Mouse (Mus musculus): ENCODE measurements around the gene Abcc8. TPM values are rescaled to one million over a fixed set of nuclear protein-coding genes. Genes with fewer than 3 reads are reported as not detected.

The Abcc8 gene
- polyA plus RNA-seq, 1 experiment from 2014 or later: 0.74 TPM

DNA sequence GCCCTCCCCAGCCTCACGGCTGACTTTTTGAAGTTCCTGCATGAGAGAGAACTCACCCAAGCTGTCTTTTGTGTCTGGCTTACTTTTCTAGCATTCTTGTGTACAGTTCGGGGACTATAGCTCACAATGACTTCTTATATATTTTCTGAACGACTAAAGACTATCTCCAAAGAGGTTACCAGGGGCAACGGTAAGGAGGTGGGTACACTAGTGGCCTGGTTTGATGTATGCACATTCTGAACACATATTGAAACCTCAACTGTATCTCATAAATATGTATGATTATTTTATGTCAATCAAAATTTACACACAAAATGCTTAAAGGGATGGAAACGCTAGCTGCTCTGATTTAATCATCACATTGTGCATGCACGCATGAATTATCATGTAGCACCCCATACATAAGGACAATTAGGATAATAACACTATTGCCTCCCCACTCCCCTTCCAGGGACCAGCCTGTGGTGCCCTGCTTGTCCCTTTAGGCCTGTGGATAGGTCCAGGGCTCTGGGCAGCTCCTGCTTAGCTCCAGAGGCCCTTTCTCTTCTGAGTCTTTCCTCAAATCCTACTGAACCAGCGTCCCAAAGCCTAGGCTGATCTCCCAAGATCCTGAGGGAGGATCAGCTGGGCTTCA lies 33.0 kb downstream of the Abcc8 start:
- H3K4me1 ChIP-seq: no peaks in the 10 kb centered on the region

DNA sequence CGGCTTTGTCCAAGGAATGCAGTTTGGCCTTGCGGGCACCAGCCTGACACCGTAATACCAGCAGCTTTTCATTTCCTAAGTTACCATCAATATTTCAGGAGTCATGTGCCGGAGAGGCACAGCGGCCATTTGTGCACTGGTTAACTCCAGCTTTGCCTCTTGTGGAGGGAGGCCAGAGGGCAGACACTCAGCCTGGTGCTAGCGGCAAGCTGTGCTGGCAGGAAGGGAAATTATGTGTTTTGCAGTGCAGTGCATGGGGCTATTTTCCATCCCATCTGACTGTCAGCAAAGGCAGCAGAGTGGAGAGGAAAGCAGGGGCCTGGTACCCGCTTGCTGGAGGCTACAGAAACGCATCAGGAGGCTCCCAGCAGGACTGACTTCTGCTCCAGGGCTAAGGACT lies 35.8 kb downstream of the Abcc8 start:
- H3K27ac ChIP-seq (replicated peaks): no peak overlapping the region
- H3K4me1 ChIP-seq: no peaks in the 10 kb centered on the region
- WGBS: 82% methylated on average over 8 of the region's 8 CpGs
- DNase-seq (ENCODE audit: low spot score): no peak
- no peaks in the 10 kb centered on the region for H3K27me3 ChIP-seq (ENCODE audit: low read depth, poor library complexity, severe bottlenecking)
- H3K9me3 ChIP-seq (replicated peaks): no peaks in the 10 kb centered on the region
- no peaks in the 10 kb centered on the region for H3K36me3 ChIP-seq
- no peak overlapping the region for H3K4me3 ChIP-seq

More for the DNA sequence above, 33.0 kb downstream of the Abcc8 start:
- H3K27ac ChIP-seq (replicated peaks): no peak overlapping the region
- 91% methylated on average over 7 of the region's 7 CpGs for WGBS
- H3K27me3 ChIP-seq (ENCODE audit: low read depth, poor library complexity, severe bottlenecking): no peaks in the 10 kb centered on the region
- no peak overlapping the region for H3K4me3 ChIP-seq
- DNase-seq (ENCODE audit: low spot score): no peak
- H3K36me3 ChIP-seq: no peaks in the 10 kb centered on the region
- no peaks in the 10 kb centered on the region for H3K9me3 ChIP-seq (replicated peaks)

DNA sequence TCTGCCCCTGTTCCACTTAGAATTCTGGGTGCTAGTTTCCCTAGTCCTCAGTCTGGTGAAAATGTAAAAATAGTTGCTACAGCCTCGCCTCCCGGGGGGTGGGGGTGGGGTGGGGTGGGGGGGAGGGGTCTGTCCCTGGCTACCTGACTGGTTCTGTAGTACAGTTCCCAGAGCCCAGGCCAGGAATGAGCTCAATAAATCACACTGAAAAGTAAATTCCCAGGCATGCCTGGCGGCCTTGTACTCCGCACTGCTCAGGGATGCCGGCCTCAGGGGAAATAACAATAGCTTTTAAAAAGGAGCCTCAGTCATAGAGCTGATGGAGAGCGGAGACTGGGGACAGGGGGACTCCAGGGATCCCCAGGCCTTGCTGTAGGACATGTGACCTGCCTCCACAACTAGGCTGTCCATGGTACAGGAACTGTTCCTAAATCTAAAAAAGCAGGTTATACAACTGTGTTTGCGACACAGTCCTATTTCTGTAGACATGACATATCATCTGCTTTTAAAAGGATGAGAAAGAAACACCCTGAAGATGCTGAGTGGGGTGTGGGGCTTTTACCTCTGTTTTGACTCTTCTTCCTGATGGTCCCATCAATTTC lies 41.4 kb downstream of the Abcc8 start:
- H3K27ac ChIP-seq (replicated peaks): 0 out of 2 replicates have a peak overlapping the region, but pooled peaks have one; percentile 28
- DNase-seq (ENCODE audit: low spot score): no peak
- H3K4me3 ChIP-seq: no peak overlapping the region
- H3K27me3 ChIP-seq (ENCODE audit: low read depth, poor library complexity, severe bottlenecking): peaks cover 14% of the 10 kb centered on the region
- no peaks in the 10 kb centered on the region for H3K9me3 ChIP-seq (replicated peaks)
- 51% methylated on average over 7 of the region's 7 CpGs for WGBS
- peaks cover 20% of the 10 kb centered on the region for H3K4me1 ChIP-seq
- H3K36me3 ChIP-seq: no peaks in the 10 kb centered on the region

DNA sequence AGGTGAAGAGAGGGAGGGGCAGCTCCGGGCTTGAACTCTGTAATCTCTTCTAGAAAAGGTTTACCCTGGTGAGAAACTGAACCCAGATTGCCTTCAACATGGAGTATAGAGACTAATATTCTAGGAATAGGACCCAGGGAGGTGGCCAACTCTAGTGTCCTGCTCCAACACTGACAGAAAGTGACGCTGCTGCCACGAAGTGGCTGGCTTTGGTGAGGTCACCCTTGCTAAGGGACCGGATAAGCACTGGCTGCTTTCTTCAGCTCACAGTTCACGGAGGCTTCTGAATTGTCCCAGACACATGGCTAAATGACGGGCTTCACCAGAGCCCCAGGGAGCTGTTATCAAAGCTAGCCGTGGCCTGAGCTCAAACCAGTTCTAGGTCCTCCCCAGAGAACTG lies 46.0 kb downstream of the Abcc8 start:
- Histone ChIP-seq H3K4me1 (peaks cover 38% of the 10 kb centered on the region), H3K27me3 (ENCODE audit: low read depth, poor library complexity, severe bottlenecking) (peaks cover 30% of the 10 kb centered on the region), H3K36me3 (no peaks in the 10 kb centered on the region), H3K27ac (replicated peaks) (no peak overlapping the region), H3K9me3 (replicated peaks) (no peaks in the 10 kb centered on the region), H3K4me3 (no peak overlapping the region)
- DNase-seq (ENCODE audit: low spot score): no peak
- WGBS: 34% methylated on average over 7 of the region's 7 CpGs

DNA sequence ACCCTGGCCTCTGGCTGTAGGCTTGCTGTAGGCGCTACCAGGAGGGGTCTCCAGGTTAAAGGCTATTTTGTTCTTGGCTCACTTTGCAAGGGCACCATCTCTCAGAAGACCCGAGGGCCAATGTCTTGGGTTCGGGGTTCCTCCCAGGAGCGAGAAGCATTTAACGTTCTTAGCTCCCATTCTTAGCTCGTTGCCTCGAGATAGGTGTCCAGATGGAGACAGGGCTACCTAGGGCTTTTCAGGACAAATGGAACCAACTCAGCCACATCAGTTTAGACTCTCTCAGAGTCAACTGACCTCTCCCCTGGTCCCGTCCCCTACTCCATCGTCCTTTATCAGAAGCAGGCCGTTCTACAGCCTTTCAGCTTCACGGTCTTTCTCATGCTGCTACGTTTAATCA lies 47.6 kb downstream of the Abcc8 start:
- Histone ChIP-seq H3K9me3 (replicated peaks) (no peaks in the 10 kb centered on the region), H3K27me3 (ENCODE audit: low read depth, poor library complexity, severe bottlenecking) (peaks cover 30% of the 10 kb centered on the region), H3K4me3 (no peak overlapping the region), H3K4me1 (peaks cover 30% of the 10 kb centered on the region), H3K27ac (replicated peaks) (peak overlapping the region; percentile 33; the same call in 1 of the 2 replicates), H3K36me3 (no peaks in the 10 kb centered on the region)
- 92% methylated on average over 12 of the region's 12 CpGs for WGBS
- DNase-seq (ENCODE audit: low spot score): no peak

DNA sequence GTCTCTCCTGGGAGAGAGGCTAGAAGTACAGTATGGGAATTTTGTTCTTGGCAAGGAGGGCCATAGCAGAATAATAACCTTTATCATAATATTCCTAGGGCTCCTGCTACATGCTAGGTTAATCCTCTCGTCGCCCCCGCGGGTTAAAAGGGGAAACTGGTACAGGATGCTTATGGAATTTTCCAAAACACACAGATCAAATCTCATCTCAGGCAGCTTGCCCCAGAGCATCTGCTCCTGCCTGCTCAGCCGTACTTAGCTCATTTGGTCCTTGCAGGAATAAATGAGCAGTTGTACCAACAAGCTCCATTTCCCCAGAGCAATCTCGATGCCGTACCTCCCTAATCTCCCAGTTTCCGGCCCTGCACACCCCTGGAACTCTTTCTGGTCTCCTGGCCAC lies 48.0 kb downstream of the Abcc8 start:
- Histone ChIP-seq H3K27me3 (ENCODE audit: low read depth, poor library complexity, severe bottlenecking) (peaks cover 32% of the 10 kb centered on the region), H3K9me3 (replicated peaks) (no peaks in the 10 kb centered on the region), H3K4me3 (no peak overlapping the region), H3K27ac (replicated peaks) (peak overlapping the region; percentile 33; the same call in 1 of the 2 replicates), H3K36me3 (no peaks in the 10 kb centered on the region), H3K4me1 (peaks cover 30% of the 10 kb centered on the region)
- 74% methylated on average over 8 of the region's 8 CpGs for WGBS
- DNase-seq (ENCODE audit: low spot score): no peak

DNA sequence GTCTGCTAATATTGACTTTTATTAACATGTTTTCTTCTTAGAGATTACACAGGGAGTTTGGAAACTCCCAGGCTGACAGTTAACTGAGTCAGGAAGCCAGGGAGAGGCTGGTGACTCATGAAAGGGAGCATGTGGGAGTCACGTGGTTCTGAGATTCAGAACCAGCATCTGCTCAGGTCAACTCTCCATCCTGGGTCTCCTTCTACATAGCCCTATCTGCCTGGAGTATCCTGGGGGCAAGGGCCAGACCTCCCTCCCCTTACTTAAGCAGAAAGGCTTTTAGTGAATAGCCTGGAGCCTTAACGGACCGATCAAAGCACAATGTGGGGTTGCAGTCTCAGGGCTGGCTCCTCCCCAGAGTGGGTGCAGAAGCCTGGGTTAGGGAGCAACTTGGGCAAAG lies 48.6 kb downstream of the Abcc8 start:
- 28% methylated on average over 3 of the region's 3 CpGs for WGBS
- Histone ChIP-seq H3K4me1 (peaks cover 30% of the 10 kb centered on the region), H3K27ac (replicated peaks) (no peak overlapping the region), H3K4me3 (no peak overlapping the region), H3K9me3 (replicated peaks) (no peaks in the 10 kb centered on the region), H3K36me3 (no peaks in the 10 kb centered on the region), H3K27me3 (ENCODE audit: low read depth, poor library complexity, severe bottlenecking) (peaks cover 34% of the 10 kb centered on the region)
- no peak for DNase-seq (ENCODE audit: low spot score)

DNA sequence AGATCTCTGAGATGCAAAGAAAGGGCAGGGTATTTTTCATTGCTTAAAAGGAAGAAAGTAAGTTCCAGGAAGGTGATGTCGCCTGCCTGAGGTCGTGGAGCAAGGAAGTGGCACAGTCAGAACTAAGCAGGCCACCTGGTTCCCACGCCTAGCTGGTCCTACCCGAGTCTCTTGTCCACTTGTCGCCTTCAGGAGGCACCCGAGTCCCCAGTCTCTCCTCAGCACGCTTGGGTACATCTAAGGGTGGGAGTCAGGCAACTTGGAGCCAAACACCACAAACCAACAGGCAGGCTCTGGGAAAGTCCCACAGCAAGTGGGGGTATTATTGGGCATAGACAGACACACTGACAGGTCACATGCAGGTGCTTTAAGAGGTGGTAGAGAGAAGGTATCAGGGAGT lies 49.1 kb downstream of the Abcc8 start:
- Histone ChIP-seq H3K36me3 (no peaks in the 10 kb centered on the region), H3K27me3 (ENCODE audit: low read depth, poor library complexity, severe bottlenecking) (peaks cover 34% of the 10 kb centered on the region), H3K4me1 (peaks cover 30% of the 10 kb centered on the region), H3K9me3 (replicated peaks) (no peaks in the 10 kb centered on the region), H3K4me3 (no peak overlapping the region), H3K27ac (replicated peaks) (no peak overlapping the region)
- DNase-seq (ENCODE audit: low spot score): no peak
- WGBS: 74% methylated on average over 7 of the region's 7 CpGs

DNA sequence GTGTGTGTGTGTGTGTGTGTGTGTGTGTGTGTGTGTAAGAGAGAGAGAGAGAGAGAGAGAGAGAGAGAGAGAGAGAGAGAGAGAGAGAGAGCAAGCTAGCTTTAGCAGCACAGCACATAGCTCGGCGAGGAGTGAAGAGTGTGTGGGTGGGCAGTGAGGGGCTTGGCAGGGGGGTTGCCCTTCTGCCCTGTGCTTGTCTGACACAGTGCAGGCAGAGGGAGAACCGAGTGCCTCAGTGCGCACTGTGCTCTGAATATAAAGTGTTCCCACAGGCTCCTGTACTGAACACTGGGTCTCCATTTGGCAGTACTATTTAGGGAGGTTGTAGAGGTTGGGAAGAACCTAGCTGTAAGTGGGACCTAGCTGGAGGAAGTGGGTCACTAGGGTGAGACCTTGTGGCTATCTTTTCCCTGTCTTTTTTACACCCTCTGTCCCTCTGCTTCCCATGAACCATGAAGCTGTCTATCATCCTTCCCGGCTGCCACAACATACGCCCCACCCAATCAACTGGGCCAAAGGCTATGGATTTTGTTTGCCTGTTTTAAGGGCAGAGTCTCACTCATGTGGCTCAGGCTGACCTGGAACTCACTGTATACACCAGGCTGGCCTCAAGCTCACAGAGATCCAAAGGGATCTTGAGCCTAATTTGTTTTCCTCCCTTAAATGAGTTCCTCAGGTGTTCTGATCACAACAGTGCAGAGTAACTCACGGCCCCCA lies 50.2 kb downstream of the Abcc8 start:
- DNase-seq (ENCODE audit: low spot score): no peak
- WGBS: 55% methylated on average over 7 of the region's 7 CpGs
- H3K27ac ChIP-seq (replicated peaks): no peak overlapping the region
- H3K27me3 ChIP-seq (ENCODE audit: low read depth, poor library complexity, severe bottlenecking): peaks cover 31% of the 10 kb centered on the region
- no peaks in the 10 kb centered on the region for H3K9me3 ChIP-seq (replicated peaks)
- H3K36me3 ChIP-seq: no peaks in the 10 kb centered on the region
- H3K4me3 ChIP-seq: no peak overlapping the region
- H3K4me1 ChIP-seq: peaks cover 28% of the 10 kb centered on the region

DNA sequence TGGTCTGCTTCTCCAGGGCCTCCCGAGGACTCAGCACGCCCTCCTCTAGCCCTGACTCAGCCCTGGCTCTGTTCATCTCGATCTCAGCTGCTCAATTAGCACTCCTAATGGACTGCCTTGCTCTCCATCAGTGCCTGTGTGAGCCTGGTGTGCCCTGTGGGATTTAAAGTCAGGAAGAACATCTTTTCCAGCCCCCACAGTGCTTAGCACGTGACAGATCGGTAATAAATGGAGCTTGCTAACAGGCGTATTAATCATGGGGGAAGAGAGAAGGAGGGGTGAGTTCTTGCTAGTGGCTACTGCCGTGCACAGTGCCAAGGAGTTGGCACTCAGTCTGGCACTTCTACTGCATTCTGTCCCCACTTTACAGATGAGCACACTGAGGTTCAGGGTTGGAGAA lies 51.6 kb downstream of the Abcc8 start:
- Histone ChIP-seq H3K36me3 (no peaks in the 10 kb centered on the region), H3K27me3 (ENCODE audit: low read depth, poor library complexity, severe bottlenecking) (peaks cover 18% of the 10 kb centered on the region), H3K4me1 (peaks cover 18% of the 10 kb centered on the region), H3K27ac (replicated peaks) (no peak overlapping the region), H3K4me3 (no peak overlapping the region), H3K9me3 (replicated peaks) (no peaks in the 10 kb centered on the region)
- DNase-seq (ENCODE audit: low spot score): no peak
- 80% methylated on average over 7 of the region's 7 CpGs for WGBS

DNA sequence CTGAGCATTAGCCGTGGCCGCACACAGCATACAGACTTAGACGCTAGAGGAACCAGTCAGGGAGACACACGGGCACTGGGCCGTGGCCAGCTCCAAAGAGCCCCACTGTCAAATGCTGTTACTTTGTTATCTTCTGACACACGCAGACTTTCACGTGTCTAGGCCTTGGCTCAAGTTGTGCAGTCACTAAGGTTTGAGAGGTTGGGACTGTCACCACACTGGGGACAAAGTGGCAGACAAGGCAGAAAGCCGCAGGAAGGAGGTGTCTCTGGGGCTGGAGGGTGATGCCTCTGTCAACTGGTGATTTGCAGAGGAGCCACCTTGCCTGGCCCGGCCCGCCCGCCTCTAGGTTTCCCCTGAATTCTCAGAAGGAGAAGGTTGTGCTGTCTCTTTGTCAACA lies 54.5 kb downstream of the Abcc8 start:
- H3K36me3 ChIP-seq: no peaks in the 10 kb centered on the region
- H3K27me3 ChIP-seq (ENCODE audit: low read depth, poor library complexity, severe bottlenecking): peaks cover 7% of the 10 kb centered on the region; the same call in 1 of the 2 replicates
- DNase-seq (ENCODE audit: low spot score): no peak
- peaks cover 11% of the 10 kb centered on the region for H3K4me1 ChIP-seq
- H3K27ac ChIP-seq (replicated peaks): no peak overlapping the region
- WGBS: 87% methylated on average over 11 of the region's 11 CpGs
- no peak overlapping the region for H3K4me3 ChIP-seq
- H3K9me3 ChIP-seq (replicated peaks): no peaks in the 10 kb centered on the region

DNA sequence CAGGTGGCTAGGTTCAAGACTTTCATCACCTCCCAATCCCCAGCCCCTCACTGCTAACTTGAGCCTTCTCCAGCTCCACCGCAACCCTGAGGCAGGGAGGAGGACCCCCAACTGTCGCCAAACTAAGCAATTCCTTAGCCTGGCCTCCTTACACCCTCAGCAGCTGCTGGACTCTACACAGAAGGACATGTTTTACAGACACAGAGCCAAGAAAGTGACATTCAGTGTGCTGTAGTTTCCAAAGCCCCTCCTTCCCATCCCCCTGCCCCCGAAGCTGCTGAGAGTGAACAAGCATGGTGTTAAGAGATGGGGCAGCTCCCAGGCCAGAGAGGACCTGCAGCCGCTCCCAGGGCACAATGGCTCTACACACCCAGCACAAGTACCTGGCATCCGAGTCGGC lies 55.4 kb downstream of the Abcc8 start:
- Histone ChIP-seq H3K4me3 (no peak overlapping the region), H3K36me3 (no peaks in the 10 kb centered on the region), H3K9me3 (replicated peaks) (no peaks in the 10 kb centered on the region), H3K4me1 (peaks cover 8% of the 10 kb centered on the region), H3K27ac (replicated peaks) (no peak overlapping the region), H3K27me3 (ENCODE audit: low read depth, poor library complexity, severe bottlenecking) (peaks cover 5% of the 10 kb centered on the region; the same call in 1 of the 2 replicates)
- no peak for DNase-seq (ENCODE audit: low spot score)
- 79% methylated on average over 6 of the region's 6 CpGs for WGBS

DNA sequence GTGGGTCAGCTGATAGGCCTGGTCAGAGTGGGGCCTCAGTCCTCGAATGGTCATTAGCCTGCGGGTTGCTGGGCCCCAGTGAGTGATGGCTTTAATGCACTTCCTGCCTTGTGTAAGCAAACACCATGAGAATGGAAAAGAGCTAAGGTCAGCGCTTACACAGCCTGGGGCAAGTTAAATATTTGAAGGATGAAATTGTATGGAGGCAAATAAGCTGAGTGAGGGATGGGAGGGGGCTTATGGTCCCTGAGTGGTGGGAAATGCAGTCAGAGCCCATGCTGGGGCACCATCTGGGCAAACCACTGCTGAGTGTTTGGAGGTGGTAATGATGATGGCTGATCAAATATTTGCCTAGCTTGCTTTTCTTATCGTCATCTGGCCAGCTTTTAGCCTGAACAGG lies 56.9 kb downstream of the Abcc8 start:
- WGBS: 70% methylated on average over 4 of the region's 4 CpGs
- Histone ChIP-seq H3K36me3 (no peaks in the 10 kb centered on the region), H3K27me3 (ENCODE audit: low read depth, poor library complexity, severe bottlenecking) (0 out of 2 replicates have a peak, but pooled peaks cover 4% of the 10 kb centered on the region), H3K27ac (replicated peaks) (no peak overlapping the region), H3K4me3 (no peak overlapping the region), H3K4me1 (0 out of 2 replicates have a peak, but pooled peaks cover 5% of the 10 kb centered on the region), H3K9me3 (replicated peaks) (no peaks in the 10 kb centered on the region)
- DNase-seq (ENCODE audit: low spot score): no peak
